Mouse (Mus musculus): ENCODE data around the gene Rnft1. TPM values are rescaled to one million over a fixed set of nuclear protein-coding genes. Genes with fewer than 3 reads are reported as not detected.

The Rnft1 gene
- total RNA-seq (2014; fragmentation: Nextera tagmentation) = 6.9 and 11.3 TPM in 2 replicates
- total RNA-seq (2017) = 8.4 and 13.1 TPM in 2 replicates

GRCm38 (mm10) chr11:86484101-86484868, at the start of gene Rnft1:
Rnft1 (plus strand) TSS chr11:86484657.
- ATAC-seq (replicated peaks; ENCODE audit: low FRiP score, low TSS enrichment, poor library complexity, severe bottlenecking) = peak; percentile 99

- ATAC-seq (replicated peaks; ENCODE audit: low FRiP score, low TSS enrichment, poor library complexity, severe bottlenecking) = peak; percentile 82
Measured at GRCm38 (mm10) chr11:86436843-86437242, 47.6 kb upstream of the Rnft1 start.

GRCm38 (mm10) chr11:86438261-86438660, 46.2 kb upstream of the Rnft1 start:
- no peak for ATAC-seq (replicated peaks; ENCODE audit: low FRiP score, low TSS enrichment, poor library complexity, severe bottlenecking)

- ATAC-seq (replicated peaks; ENCODE audit: low FRiP score, low TSS enrichment, poor library complexity, severe bottlenecking) = no peak
Measured at GRCm38 (mm10) chr11:86440791-86441190, 43.7 kb upstream of the Rnft1 start.

GRCm38 (mm10) chr11:86453991-86454390, 30.5 kb upstream of the Rnft1 start:
- ATAC-seq (replicated peaks; ENCODE audit: low FRiP score, low TSS enrichment, poor library complexity, severe bottlenecking) = peak; percentile 57; the same call in 1 of the 2 replicates

GRCm38 (mm10) chr11:86457545-86457944, 26.9 kb upstream of the Rnft1 start:
- ATAC-seq (replicated peaks; ENCODE audit: low FRiP score, low TSS enrichment, poor library complexity, severe bottlenecking) = no peak

GRCm38 (mm10) chr11:86458866-86459265, 25.6 kb upstream of the Rnft1 start:
- ATAC-seq (replicated peaks; ENCODE audit: low FRiP score, low TSS enrichment, poor library complexity, severe bottlenecking) = no peak

- ATAC-seq (replicated peaks; ENCODE audit: low FRiP score, low TSS enrichment, poor library complexity, severe bottlenecking) = no peak
Measured at GRCm38 (mm10) chr11:86462579-86462978, 21.9 kb upstream of the Rnft1 start.

- 0 out of 2 replicates have a peak, but pooled peaks have one; percentile 68 for ATAC-seq (replicated peaks; ENCODE audit: low FRiP score, low TSS enrichment, poor library complexity, severe bottlenecking)
Measured at GRCm38 (mm10) chr11:86464275-86464674, 20.2 kb upstream of the Rnft1 start.

GRCm38 (mm10) chr11:86468345-86468744, 16.1 kb upstream of the Rnft1 start:
- no peak for ATAC-seq (replicated peaks; ENCODE audit: low FRiP score, low TSS enrichment, poor library complexity, severe bottlenecking)

GRCm38 (mm10) chr11:86468971-86469370, 15.5 kb upstream of the Rnft1 start:
- no peak for ATAC-seq (replicated peaks; ENCODE audit: low FRiP score, low TSS enrichment, poor library complexity, severe bottlenecking)

GRCm38 (mm10) chr11:86471785-86472184, 12.7 kb upstream of the Rnft1 start:
- ATAC-seq (replicated peaks; ENCODE audit: low FRiP score, low TSS enrichment, poor library complexity, severe bottlenecking) = no peak

GRCm38 (mm10) chr11:86472771-86473171, 11.7 kb upstream of the Rnft1 start:
- no peak for ATAC-seq (replicated peaks; ENCODE audit: low FRiP score, low TSS enrichment, poor library complexity, severe bottlenecking)

- ATAC-seq (replicated peaks; ENCODE audit: low FRiP score, low TSS enrichment, poor library complexity, severe bottlenecking) = no peak
Measured at GRCm38 (mm10) chr11:86473576-86473975, 10.9 kb upstream of the Rnft1 start.

GRCm38 (mm10) chr11:86484910-86485510, 553 bp downstream of the Rnft1 start:
- ATAC-seq (replicated peaks; ENCODE audit: low FRiP score, low TSS enrichment, poor library complexity, severe bottlenecking) = peak; percentile 36; the same call in 1 of the 2 replicates

GRCm38 (mm10) chr11:86490782-86491181, 6.3 kb downstream of the Rnft1 start:
- no peak for ATAC-seq (replicated peaks; ENCODE audit: low FRiP score, low TSS enrichment, poor library complexity, severe bottlenecking)

GRCm38 (mm10) chr11:86497356-86497755, 12.9 kb downstream of the Rnft1 start:
- ATAC-seq (replicated peaks; ENCODE audit: low FRiP score, low TSS enrichment, poor library complexity, severe bottlenecking) = no peak

GRCm38 (mm10) chr11:86497908-86498307, 13.5 kb downstream of the Rnft1 start:
- no peak for ATAC-seq (replicated peaks; ENCODE audit: low FRiP score, low TSS enrichment, poor library complexity, severe bottlenecking)

GRCm38 (mm10) chr11:86500795-86501194, 16.3 kb downstream of the Rnft1 start:
- no peak for ATAC-seq (replicated peaks; ENCODE audit: low FRiP score, low TSS enrichment, poor library complexity, severe bottlenecking)

- ATAC-seq (replicated peaks; ENCODE audit: low FRiP score, low TSS enrichment, poor library complexity, severe bottlenecking) = no peak
Measured at GRCm38 (mm10) chr11:86503121-86503520, 18.7 kb downstream of the Rnft1 start.

GRCm38 (mm10) chr11:86507334-86507733, 22.9 kb downstream of the Rnft1 start:
- no peak for ATAC-seq (replicated peaks; ENCODE audit: low FRiP score, low TSS enrichment, poor library complexity, severe bottlenecking)
